Mouse (Mus musculus) liver, embryonic 16.5 days (tissue): Measurements from ENCODE around the gene Rfx3. TPM values are rescaled to one million over a fixed set of nuclear protein-coding genes. Genes with fewer than 3 reads are reported as not detected.

ENCODE experiments used
- ATAC-seq: fragments of 200-750 bp; cut with Nextera tagmentation; 2 replicates; pipeline ENCODE4 v1.8.0; 2017; ENCODE audit warnings: low read depth, mild to moderate bottlenecking, moderate number of reproducible peaks, moderate library complexity
- H3K27ac ChIP-seq: fragments of 300-500 bp; sonication (generic); 2 replicates; pipeline ENCODE4 v1.5.1; 2014; ENCODE audit warnings: mild to moderate bottlenecking, low read length
- H3K27me3 ChIP-seq: fragments of 300-500 bp; sonication (generic); 2 replicates; pipeline ENCODE4 v1.6.1; 2014; ENCODE audit warnings: low read depth, low read length, mixed read lengths; ENCODE audit not compliant: control insufficient read depth, insufficient read depth
- H3K36me3 ChIP-seq: fragments of 300-500 bp; sonication (generic); 2 replicates; pipeline ENCODE4 v1.6.1; 2014; ENCODE audit warnings: mild to moderate bottlenecking; ENCODE audit not compliant: control insufficient read depth, insufficient read depth
- H3K4me1 ChIP-seq: fragments of 300-500 bp; sonication (generic); 2 replicates; pipeline ENCODE4 v1.6.1; 2014; ENCODE audit warnings: low read depth, low read length, mixed read lengths; ENCODE audit not compliant: control insufficient read depth
- H3K4me2 ChIP-seq: fragments of 300-500 bp; sonication (generic); 2 replicates; pipeline ENCODE4 v1.6.1; 2014; ENCODE audit warnings: low read depth, low read length, mixed read lengths
- H3K4me3 ChIP-seq: fragments of 300-500 bp; sonication (generic); 2 replicates; pipeline ENCODE4 v1.5.1; 2014; ENCODE audit warnings: low read depth, mild to moderate bottlenecking, low read length
- H3K9ac ChIP-seq: fragments of 300-500 bp; sonication (generic); 2 replicates; pipeline ENCODE4 v1.6.1; 2014; ENCODE audit warnings: low read depth, low read length
- H3K9me3 ChIP-seq: fragments of 300-500 bp; sonication (generic); replicated peaks from 2 replicates; pipeline ENCODE4 v1.6.1; 2016; ENCODE audit warnings: low read length; ENCODE audit not compliant: control insufficient read depth
- WGBS: fragments of 180-500 bp; shearing (Covaris S2); extraction: QIAGEN DNeasy Blood & Tissue Kit; methylation state at CpG from one replicate; pipeline ENCODE4 v1.1.7; 2014; ENCODE audit not compliant: insufficient replicate concordance; 5-methylcytosine and 5-hydroxymethylcytosine counted together
- polyA plus RNA-seq: library from polyadenylated mRNA; unstranded; fragments of >200 nt; fragmentation: Nextera tagmentation; extraction: Ambion mirVana; gene quantifications from 2 replicates; pipeline ENCODE4 v1.2.1, GENCODE M21; 2015

Rfx3 gene
- 1.8 and 2.0 TPM in 2 replicates for polyA plus RNA-seq

DNA sequence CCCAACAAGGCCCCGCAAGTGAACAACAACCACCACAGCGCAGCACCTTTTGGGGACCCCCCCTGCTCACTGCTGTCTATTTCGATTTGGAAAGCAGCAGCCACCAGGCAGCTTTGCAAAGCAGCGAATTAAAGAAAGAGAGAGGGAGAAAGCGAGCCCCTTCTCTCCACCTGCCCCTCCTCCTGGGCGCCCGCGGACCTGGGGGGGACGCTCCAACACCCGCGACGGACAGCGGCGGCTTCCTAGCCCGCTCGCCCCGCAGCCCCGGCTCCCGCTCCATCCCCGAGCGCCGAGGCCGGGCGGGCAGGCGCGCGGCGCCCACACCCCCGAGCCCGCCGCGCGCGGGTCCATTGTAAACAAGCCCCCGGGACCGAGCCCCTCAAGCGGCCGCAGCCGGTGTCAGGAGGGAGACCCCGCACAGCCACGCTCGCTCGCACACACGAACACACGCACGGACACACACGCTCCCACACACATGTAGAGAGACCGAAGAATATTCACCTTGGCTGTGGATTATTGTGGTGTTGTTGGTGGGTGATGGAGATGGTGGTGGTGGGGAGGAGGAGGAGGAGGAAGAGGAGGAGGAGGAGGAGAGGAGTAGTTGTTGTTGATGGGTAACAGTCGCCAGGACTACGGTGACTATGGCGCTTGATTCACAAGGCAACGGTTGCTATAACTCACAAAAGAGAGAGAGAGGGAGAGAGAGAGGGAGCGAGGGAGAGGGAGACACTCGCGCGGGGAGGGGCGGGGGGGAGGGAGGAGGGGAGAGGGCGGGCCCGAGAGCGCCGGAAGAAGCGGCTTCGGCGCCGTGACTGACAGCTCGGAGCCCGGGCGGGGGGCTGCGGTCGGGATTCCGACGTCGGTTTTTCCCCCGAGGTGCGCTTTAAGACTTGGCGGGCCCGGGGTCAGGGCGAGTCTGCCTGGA lies at the start of gene Rfx3:
Rfx3 (minus strand) TSS at position 696 of the 925 bp plus-strand sequence.
- H3K9me3 ChIP-seq: no peaks in the 10 kb centered on the region
- ATAC-seq: peak; percentile 83
- no peaks in the 10 kb centered on the region for H3K27me3 ChIP-seq
- peak within 1 kb of the TSS; percentile 99 for H3K27ac ChIP-seq
- H3K9ac ChIP-seq: peak within 1 kb of the TSS; percentile 96
- H3K36me3 ChIP-seq: no peaks in the 10 kb centered on the region
- under 1% methylated on average over 65 of the region's 78 CpGs for WGBS
- H3K4me1 ChIP-seq: peaks cover 8% of the 10 kb centered on the region
- peak within 1 kb of the TSS; percentile 97 for H3K4me3 ChIP-seq
- peak within 1 kb of the TSS; percentile 96 for H3K4me2 ChIP-seq

GRCm38 (mm10) chr19:28052058-28052457 lies 41.1 kb upstream of the Rfx3 start:
- WGBS: 58% methylated on average over 1 of the region's 1 CpGs
- ATAC-seq: no peak
- H3K9ac ChIP-seq: no peak overlapping the region
- no peak overlapping the region for H3K27ac ChIP-seq
- no peaks in the 10 kb centered on the region for H3K27me3 ChIP-seq
- H3K4me3 ChIP-seq: no peak overlapping the region
- H3K4me1 ChIP-seq: no peaks in the 10 kb centered on the region
- H3K9me3 ChIP-seq: no peaks in the 10 kb centered on the region
- no peak overlapping the region for H3K4me2 ChIP-seq
- H3K36me3 ChIP-seq: no peaks in the 10 kb centered on the region

GRCm38 (mm10) chr19:28051571-28051970 lies 40.6 kb upstream of the Rfx3 start:
- WGBS: 65% methylated on average over 5 of the region's 5 CpGs

GRCm38 (mm10) chr19:28049280-28049679 lies 38.3 kb upstream of the Rfx3 start:
- Histone ChIP-seq H3K9me3 (no peaks in the 10 kb centered on the region), H3K36me3 (no peaks in the 10 kb centered on the region), H3K27me3 (no peaks in the 10 kb centered on the region), H3K4me3 (no peak overlapping the region), H3K4me1 (no peaks in the 10 kb centered on the region), H3K9ac (no peak overlapping the region), H3K27ac (no peak overlapping the region), H3K4me2 (no peak overlapping the region)
- no peak for ATAC-seq
- 54% methylated on average over 4 of the region's 4 CpGs for WGBS

More at GRCm38 (mm10) chr19:28051571-28051970, 40.6 kb upstream of the Rfx3 start:
- H3K27ac ChIP-seq: no peak overlapping the region
- no peaks in the 10 kb centered on the region for H3K27me3 ChIP-seq
- no peaks in the 10 kb centered on the region for H3K4me1 ChIP-seq
- no peak overlapping the region for H3K9ac ChIP-seq
- no peak overlapping the region for H3K4me3 ChIP-seq
- no peaks in the 10 kb centered on the region for H3K36me3 ChIP-seq
- H3K4me2 ChIP-seq: no peak overlapping the region
- H3K9me3 ChIP-seq: no peaks in the 10 kb centered on the region
- ATAC-seq: no peak

GRCm38 (mm10) chr19:28046806-28047205 lies 35.8 kb upstream of the Rfx3 start:
- H3K9me3 ChIP-seq: no peaks in the 10 kb centered on the region
- H3K27me3 ChIP-seq: no peaks in the 10 kb centered on the region
- no peak overlapping the region for H3K27ac ChIP-seq
- H3K9ac ChIP-seq: no peak overlapping the region
- no peak overlapping the region for H3K4me2 ChIP-seq
- 66% methylated on average over 5 of the region's 5 CpGs for WGBS
- H3K4me1 ChIP-seq: no peaks in the 10 kb centered on the region
- no peaks in the 10 kb centered on the region for H3K36me3 ChIP-seq
- no peak for ATAC-seq
- no peak overlapping the region for H3K4me3 ChIP-seq

- no peaks in the 10 kb centered on the region for H3K4me1 ChIP-seq
- H3K4me3 ChIP-seq: no peak overlapping the region
- H3K9me3 ChIP-seq: no peaks in the 10 kb centered on the region
- H3K9ac ChIP-seq: no peak overlapping the region
- H3K27me3 ChIP-seq: no peaks in the 10 kb centered on the region
- no peak overlapping the region for H3K4me2 ChIP-seq
- H3K36me3 ChIP-seq: no peaks in the 10 kb centered on the region
- WGBS: 61% methylated on average over 5 of the region's 5 CpGs
- no peak for ATAC-seq
- H3K27ac ChIP-seq: no peak overlapping the region
These were observed 34.0 kb upstream of the Rfx3 start for GRCm38 (mm10) chr19:28044950-28045349.

- H3K4me3 ChIP-seq: peak overlapping the region; percentile 97
- H3K4me2 ChIP-seq: peak overlapping the region; percentile 96
- peaks cover 8% of the 10 kb centered on the region for H3K4me1 ChIP-seq
- under 1% methylated on average over 52 of the region's 52 CpGs for WGBS
- H3K27ac ChIP-seq: peak overlapping the region; percentile 99
- no peaks in the 10 kb centered on the region for H3K36me3 ChIP-seq
- H3K9me3 ChIP-seq: no peaks in the 10 kb centered on the region
- no peaks in the 10 kb centered on the region for H3K27me3 ChIP-seq
- ATAC-seq: peak; percentile 57
- peak overlapping the region; percentile 95 for H3K9ac ChIP-seq
These were observed 943 bp upstream of the Rfx3 start for GRCm38 (mm10) chr19:28011718-28012499.

DNA sequence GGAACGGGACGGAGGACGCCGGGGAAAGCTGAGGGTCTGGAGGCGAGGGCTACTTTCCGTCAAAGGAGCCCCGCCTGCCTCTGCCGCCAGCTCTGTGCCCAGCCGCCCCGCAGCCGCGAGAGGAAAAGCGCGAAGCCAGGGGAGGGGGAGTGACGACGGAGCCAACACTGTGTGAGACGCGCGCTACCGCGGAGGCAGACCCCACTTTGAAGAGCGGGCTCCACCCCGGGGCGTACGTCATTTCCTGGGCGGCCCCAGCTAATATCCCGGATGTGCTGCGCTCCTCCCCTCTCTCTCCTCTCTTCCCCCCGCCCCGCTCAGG lies 391 bp upstream of the Rfx3 start:
- Histone ChIP-seq H3K9me3 (no peaks in the 10 kb centered on the region), H3K27me3 (no peaks in the 10 kb centered on the region), H3K4me2 (peak overlapping the region; percentile 96), H3K9ac (peak overlapping the region; percentile 96), H3K27ac (peak overlapping the region; percentile 99), H3K4me1 (peaks cover 8% of the 10 kb centered on the region), H3K4me3 (peak overlapping the region; percentile 97), H3K36me3 (no peaks in the 10 kb centered on the region)
- peak; percentile 97 for ATAC-seq
- under 1% methylated on average over 28 of the region's 30 CpGs for WGBS
